Comparison of ENCODE assay signal across 8 mouse cellular contexts in the genomic region with DNA sequence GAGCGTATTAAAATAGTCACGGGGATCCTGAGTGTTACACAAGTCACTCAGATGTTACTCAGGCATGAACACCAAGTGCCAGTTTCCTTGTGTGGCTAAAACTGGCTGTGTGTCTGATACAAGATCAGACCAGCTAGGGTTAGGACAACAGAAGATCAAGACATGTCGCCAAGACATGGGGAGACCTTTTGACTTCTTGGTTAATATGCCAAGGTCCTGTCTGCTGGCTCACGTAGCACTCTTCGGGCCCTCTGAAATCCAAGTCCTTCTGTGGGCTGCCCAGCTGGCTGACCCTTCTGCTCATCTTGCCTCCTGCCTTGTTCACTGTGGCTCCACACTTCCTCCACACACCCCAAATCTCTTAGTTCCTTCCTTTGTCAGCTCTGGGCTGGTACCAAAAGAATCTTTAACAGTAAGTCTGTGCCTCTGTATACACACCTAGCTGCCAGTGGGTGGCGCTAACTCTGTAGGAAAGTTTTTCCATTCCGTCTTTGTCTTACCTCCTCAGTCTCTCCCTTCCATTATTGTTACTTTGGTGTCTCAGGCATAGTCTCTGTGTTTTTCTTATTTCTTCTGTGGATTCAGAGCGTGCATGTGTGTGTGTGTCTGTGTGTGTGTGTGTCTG. TPM values are rescaled to one million over a fixed set of nuclear protein-coding genes. Genes with fewer than 3 reads are reported as not detected.
DNase-seq lines count a peak whose midpoint lies in the region; ATAC-seq and TF ChIP-seq lines count a peak whose summit lies in the region.

No protein-coding gene starts in this region.

- no peak overlapping the region for H3K4me2 ChIP-seq in kidney, postnatal 0 days (ENCODE audit: low read length)
- no peak overlapping the region for H3K4me2 ChIP-seq in kidney, embryonic 14.5 days (replicated peaks; ENCODE audit: low read depth, low read length)
- H3K4me2 ChIP-seq in forebrain, embryonic 11.5 days (ENCODE audit: low read depth, low read length, severe bottlenecking) = no peak overlapping the region
- no peak overlapping the region for H3K4me2 ChIP-seq in hindbrain, embryonic 13.5 days

- peak; percentile 71 for TF ChIP-seq CTCF in kidney, postnatal 0 days (IDR thresholded peaks at IDR 0.05; ENCODE audit: low read depth)
- TF ChIP-seq CTCF in E14TG2a.4 (conservative IDR thresholded peaks at IDR 0.05; ENCODE audit: low read length) (peak; percentile 74), Patski (IDR thresholded peaks at IDR 0.05) (peak; percentile 69)

- POLR2A ChIA-PET in Patski (lab: Charles Lee) = no interaction called here

- no peaks in the 10 kb centered on the region for H3K9me3 ChIP-seq in kidney, postnatal 0 days (replicated peaks; ENCODE audit: low read length)
- no peaks in the 10 kb centered on the region for H3K9me3 ChIP-seq in kidney, embryonic 14.5 days (ENCODE audit: control insufficient read depth, low read length)
- no peaks in the 10 kb centered on the region for H3K9me3 ChIP-seq in E14TG2a.4 (ENCODE audit: low read length)
- H3K9me3 ChIP-seq in forebrain, embryonic 11.5 days (ENCODE audit: control insufficient read depth, low read length) = no peaks in the 10 kb centered on the region
- H3K9me3 ChIP-seq in hindbrain, embryonic 13.5 days = no peaks in the 10 kb centered on the region

- no peak overlapping the region for H3K27ac ChIP-seq in kidney, postnatal 0 days
- no peak overlapping the region for H3K27ac ChIP-seq in kidney, embryonic 14.5 days (ENCODE audit: low read depth, low read length)
- H3K27ac ChIP-seq in forebrain, embryonic 11.5 days (ENCODE audit: low read depth, low read length) = no peak overlapping the region
- H3K27ac ChIP-seq in hindbrain, embryonic 13.5 days = no peak overlapping the region

- H3K4me3 ChIP-seq in kidney, postnatal 0 days (replicated peaks; ENCODE audit: low read depth, low read length) = no peak overlapping the region
- no peak overlapping the region for H3K4me3 ChIP-seq in kidney, embryonic 14.5 days (ENCODE audit: low read length)
- no peak overlapping the region for H3K4me3 ChIP-seq in E14TG2a.4 (replicated peaks; ENCODE audit: low read length)
- H3K4me3 ChIP-seq in forebrain, embryonic 11.5 days (ENCODE audit: low read depth, low read length) = no peak overlapping the region
- no peak overlapping the region for H3K4me3 ChIP-seq in hindbrain, embryonic 13.5 days

- H3K9ac ChIP-seq in kidney, postnatal 0 days (ENCODE audit: low read depth, low read length) = no peak overlapping the region
- no peak overlapping the region for H3K9ac ChIP-seq in kidney, embryonic 14.5 days (ENCODE audit: low read depth, low read length)
- no peak overlapping the region for H3K9ac ChIP-seq in forebrain, embryonic 11.5 days (ENCODE audit: low read length)
- no peak overlapping the region for H3K9ac ChIP-seq in hindbrain, embryonic 13.5 days

- CTCF ChIA-PET in Patski (lab: Charles Lee) = interaction anchor here (1.0 to 1.7 kb wide), 4 partner anchors 9 to 15 kb away, joined by 3 to 5 read pairs (median 4); no protein-coding TSS in a partner anchor

- in situ Hi-C loops in Patski (cut with MboI; ENCODE audit: low pct_unique_long_range_greater_than_20kb) = no loop called here

- H3K36me3 ChIP-seq in kidney, postnatal 0 days (ENCODE audit: insufficient read depth, low read length) = no peaks in the 10 kb centered on the region
- peaks cover 6% of the 10 kb centered on the region; the same call in 1 of the 2 replicates for H3K36me3 ChIP-seq in kidney, embryonic 14.5 days (ENCODE audit: control insufficient read depth, insufficient read depth, low read length)
- H3K36me3 ChIP-seq in E14TG2a.4 (ENCODE audit: insufficient read depth, low read length) = peaks cover 92% of the 10 kb centered on the region
- no peaks in the 10 kb centered on the region for H3K36me3 ChIP-seq in forebrain, embryonic 11.5 days (ENCODE audit: control insufficient read depth, insufficient read depth, low read length)
- no peaks in the 10 kb centered on the region; the same call in 1 of the 2 replicates for H3K36me3 ChIP-seq in hindbrain, embryonic 13.5 days

- H3K27me3 ChIP-seq in kidney, postnatal 0 days (ENCODE audit: insufficient read depth, low read length) = no peaks in the 10 kb centered on the region
- no peaks in the 10 kb centered on the region for H3K27me3 ChIP-seq in kidney, embryonic 14.5 days (ENCODE audit: control insufficient read depth, insufficient read depth, low read length)
- no peaks in the 10 kb centered on the region for H3K27me3 ChIP-seq in E14TG2a.4 (ENCODE audit: insufficient read depth, low read length)
- no peaks in the 10 kb centered on the region for H3K27me3 ChIP-seq in Patski
- H3K27me3 ChIP-seq in forebrain, embryonic 11.5 days (ENCODE audit: control insufficient read depth, insufficient read depth, low read length) = no peaks in the 10 kb centered on the region
- H3K27me3 ChIP-seq in hindbrain, embryonic 13.5 days = no peaks in the 10 kb centered on the region

- 59% methylated on average over 8 of the region's 8 CpGs for WGBS in kidney, postnatal 0 days
- WGBS in kidney, embryonic 14.5 days = 59% methylated on average over 8 of the region's 8 CpGs
- 71% methylated on average over 8 of the region's 8 CpGs for WGBS in forebrain, embryonic 11.5 days
- WGBS in hindbrain, embryonic 13.5 days = 70% methylated on average over 8 of the region's 8 CpGs

- H3K4me1 ChIP-seq in kidney, postnatal 0 days (replicated peaks; ENCODE audit: insufficient read depth, low read length) = no peaks in the 10 kb centered on the region
- 0 out of 2 replicates have a peak, but pooled peaks cover 2% of the 10 kb centered on the region for H3K4me1 ChIP-seq in kidney, embryonic 14.5 days (ENCODE audit: control insufficient read depth, insufficient read depth, low read length)
- peaks cover 20% of the 10 kb centered on the region for H3K4me1 ChIP-seq in E14TG2a.4 (replicated peaks; ENCODE audit: low read depth, low read length)
- peaks cover 3% of the 10 kb centered on the region; the same call in 1 of the 2 replicates for H3K4me1 ChIP-seq in forebrain, embryonic 11.5 days (replicated peaks; ENCODE audit: control insufficient read depth, insufficient read depth, low read length)
- peaks cover 7% of the 10 kb centered on the region for H3K4me1 ChIP-seq in hindbrain, embryonic 13.5 days (replicated peaks)

- no peak for ATAC-seq in kidney, postnatal 0 days (replicated peaks; ENCODE audit: low FRiP score, low read depth)
- ATAC-seq in kidney, embryonic 14.5 days (ENCODE audit: low FRiP score, low TSS enrichment) = no peak
- ATAC-seq in Patski = peak; percentile 44
- no peak for ATAC-seq in activated CD4-positive, CD25-positive, alpha-beta regulatory T cell, adult 4 months
- ATAC-seq in forebrain, embryonic 11.5 days (replicated peaks; ENCODE audit: low FRiP score) = no peak
- ATAC-seq in hindbrain, embryonic 13.5 days (ENCODE audit: low FRiP score) = no peak

- peak; percentile 76 for DNase-seq in kidney, postnatal 0 days (ENCODE audit: low spot score)
- no peak for DNase-seq in Patski (ENCODE audit: low read depth, low spot score)
- DNase-seq in kidney, postnatal 10 days = peak; percentile 69
- no peak for DNase-seq in forebrain, embryonic 11.5 days (ENCODE audit: low spot score)

RNA-seq across cellular contexts. Expression of a gene that starts 38.5 kb away (rescaled TPM):
- 7.7 and 9.2 TPM in 2 replicates for polyA plus RNA-seq in kidney, postnatal 0 days (2015; fragmentation: Nextera tagmentation; extraction: Ambion mirVana)
- polyA plus RNA-seq in kidney, embryonic 14.5 days (2014; fragmentation: Nextera tagmentation; extraction: Ambion mirVana) = 14.8 and 17.0 TPM in 2 replicates
- 27.5 TPM for polyA plus RNA-seq in Patski (2021)
- polyA plus RNA-seq in activated CD4-positive, CD25-positive, alpha-beta regulatory T cell, adult 4 months (2017; shearing (Covaris generic)) = 1 to 10 TPM; 1.6 to 2.0 TPM
- polyA plus RNA-seq in forebrain, embryonic 11.5 days (2014; fragmentation: Nextera tagmentation; extraction: Ambion mirVana) = 0.81 TPM in 2 replicates
- polyA plus RNA-seq in hindbrain, embryonic 13.5 days (2015; fragmentation: Nextera tagmentation; extraction: Ambion mirVana) = 3.9 and 4.5 TPM in 2 replicates

Comparison
In these comparisons a context has a peak if more than half of its experiments do, and no peak if none do; other contexts are left out.
1. DNase-seq: peak in kidney, postnatal 0 days (single experiment) and kidney, postnatal 10 days (single experiment); none in Patski (single experiment) and forebrain, embryonic 11.5 days (single experiment).
2. Peak in every context shown above with its lines, with median percentiles within 50 percentile points of each other: CTCF ChIP-seq.